Mouse (Mus musculus): ENCODE data around the gene Gemin5. TPM values are rescaled to one million over a fixed set of nuclear protein-coding genes. Genes with fewer than 3 reads are reported as not detected.
A peak's percentile ranks its signal among the peaks of the same experiment; 100 is the strongest.
"Not testable (repeated sequence)": the region's sequence is repeated elsewhere in the genome, so short reads cannot be mapped to it uniquely, and the experiment has no call there.

Gemin5 gene
- 14.7 and 15.1 TPM in 2 replicates for polyA plus RNA-seq (2015; fragmentation: Nextera tagmentation; extraction: Ambion mirVana)

DNA sequence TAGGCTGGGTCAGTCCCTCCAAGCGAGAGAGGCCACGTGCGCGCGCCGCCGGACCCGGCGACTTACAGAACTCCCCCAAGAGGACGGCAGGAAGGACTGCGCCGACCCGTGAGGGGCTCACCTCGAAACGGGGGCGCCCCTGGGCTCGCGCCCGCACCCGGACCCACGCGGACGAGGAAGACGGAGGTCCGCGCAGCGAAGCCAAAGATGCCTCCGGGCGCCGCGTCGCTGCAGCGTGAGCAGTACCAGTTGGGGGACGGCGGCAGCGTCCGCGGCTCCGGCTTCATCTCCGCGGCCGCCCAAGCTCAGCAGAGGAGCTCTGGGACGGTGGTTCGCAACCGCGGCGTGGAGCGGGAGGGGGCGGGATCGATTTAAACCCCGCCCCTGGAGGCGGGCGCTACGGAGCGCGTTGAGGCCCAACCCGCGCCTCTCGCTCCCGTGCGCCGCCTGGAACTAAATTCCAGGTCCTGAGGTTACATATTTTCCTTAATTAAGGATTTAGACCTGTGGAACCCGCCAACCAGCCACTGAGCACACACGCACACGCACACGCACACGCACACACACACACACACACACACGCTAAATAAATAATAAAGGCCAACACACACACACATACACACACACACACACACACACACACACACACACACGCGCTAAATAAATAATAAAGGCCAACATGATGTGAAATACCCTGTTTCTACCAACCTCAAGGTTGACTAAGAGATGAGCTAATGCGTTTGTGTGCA lies at the start of gene Gemin5:
Gene Gemin5 (minus strand): TSS at position 373 of the 749 bp plus-strand sequence.
- Histone ChIP-seq H3K27me3 (ENCODE audit: control insufficient read depth, insufficient read depth, low read depth, low read length) (no peaks in the 10 kb centered on the region), H3K4me2 (ENCODE audit: low read depth, low read length) (peak within 1 kb of the TSS; percentile 81), H3K9ac (ENCODE audit: low read length) (peak within 1 kb of the TSS; percentile 87), H3K27ac (ENCODE audit: low read length) (peak within 1 kb of the TSS; percentile 23), H3K4me1 (replicated peaks; ENCODE audit: control insufficient read depth, insufficient read depth, low read length) (peaks cover 14% of the 10 kb centered on the region), H3K4me3 (ENCODE audit: low read length) (peak within 1 kb of the TSS; percentile 91), H3K9me3 (ENCODE audit: control insufficient read depth, low read length) (no peaks in the 10 kb centered on the region), H3K36me3 (ENCODE audit: control insufficient read depth, insufficient read depth, low read length) (peaks cover 18% of the 10 kb centered on the region)
- peak; percentile 90 for ATAC-seq (ENCODE audit: low read depth)
- under 1% methylated on average over 71 of the region's 71 CpGs for WGBS

DNA sequence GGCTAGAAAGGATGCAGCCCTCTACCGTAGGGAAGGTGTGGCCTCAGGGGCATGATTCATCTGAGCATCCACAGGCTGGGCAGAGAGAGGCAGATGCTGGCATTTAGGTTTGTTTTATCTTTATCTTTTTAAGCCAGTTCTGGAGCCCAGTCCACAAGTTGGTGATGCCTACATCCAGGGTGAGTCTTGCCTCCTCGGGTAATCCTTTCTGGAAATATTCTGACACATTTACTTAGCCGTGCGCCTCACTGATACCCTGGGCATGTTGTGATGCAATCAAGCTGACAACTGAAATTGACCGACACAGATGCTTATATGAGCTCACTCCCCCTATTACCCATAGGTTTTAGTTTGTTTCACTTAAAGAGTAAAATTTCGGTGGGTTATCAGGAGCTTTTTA lies 48.5 kb upstream of the Gemin5 start:
- Histone ChIP-seq H3K4me3 (ENCODE audit: low read length) (no peak overlapping the region), H3K36me3 (ENCODE audit: control insufficient read depth, insufficient read depth, low read length) (no peaks in the 10 kb centered on the region), H3K27me3 (ENCODE audit: control insufficient read depth, insufficient read depth, low read depth, low read length) (no peaks in the 10 kb centered on the region), H3K4me1 (replicated peaks; ENCODE audit: control insufficient read depth, insufficient read depth, low read length) (no peaks in the 10 kb centered on the region; the same call in 1 of the 2 replicates), H3K9me3 (ENCODE audit: control insufficient read depth, low read length) (no peaks in the 10 kb centered on the region), H3K27ac (ENCODE audit: low read length) (no peak overlapping the region), H3K9ac (ENCODE audit: low read length) (no peak overlapping the region), H3K4me2 (ENCODE audit: low read depth, low read length) (no peak overlapping the region)
- WGBS, result 64% methylated on average over 6 of the region's 6 CpGs
- no peak for ATAC-seq (ENCODE audit: low read depth)

DNA sequence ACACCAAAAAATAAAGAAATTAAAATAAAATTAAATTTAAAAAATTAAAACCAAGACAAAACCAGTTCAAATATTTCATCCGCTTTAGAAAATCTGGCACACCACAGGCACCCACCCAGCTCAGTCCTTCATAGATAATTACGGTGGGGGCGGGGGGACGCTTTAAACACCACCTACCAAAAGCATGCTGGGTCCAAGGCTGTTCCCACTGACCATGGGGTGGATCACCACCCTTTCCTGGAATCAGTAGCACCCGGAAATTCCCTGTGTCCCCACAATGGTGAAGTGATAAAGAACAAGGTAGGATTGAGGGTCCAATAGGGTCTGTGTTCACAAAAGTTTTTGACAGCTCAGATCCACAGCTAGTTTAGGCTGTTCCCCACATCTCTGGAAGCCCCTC lies 47.5 kb upstream of the Gemin5 start:
- no peaks in the 10 kb centered on the region for H3K9me3 ChIP-seq (ENCODE audit: control insufficient read depth, low read length)
- no peaks in the 10 kb centered on the region for H3K36me3 ChIP-seq (ENCODE audit: control insufficient read depth, insufficient read depth, low read length)
- H3K9ac ChIP-seq (ENCODE audit: low read length), result no peak overlapping the region
- H3K4me2 ChIP-seq (ENCODE audit: low read depth, low read length), result no peak overlapping the region
- 62% methylated on average over 5 of the region's 5 CpGs for WGBS
- no peaks in the 10 kb centered on the region for H3K27me3 ChIP-seq (ENCODE audit: control insufficient read depth, insufficient read depth, low read depth, low read length)
- H3K27ac ChIP-seq (ENCODE audit: low read length), result no peak overlapping the region
- H3K4me3 ChIP-seq (ENCODE audit: low read length), result no peak overlapping the region
- ATAC-seq (ENCODE audit: low read depth), result no peak
- no peaks in the 10 kb centered on the region; the same call in 1 of the 2 replicates for H3K4me1 ChIP-seq (replicated peaks; ENCODE audit: control insufficient read depth, insufficient read depth, low read length)

DNA sequence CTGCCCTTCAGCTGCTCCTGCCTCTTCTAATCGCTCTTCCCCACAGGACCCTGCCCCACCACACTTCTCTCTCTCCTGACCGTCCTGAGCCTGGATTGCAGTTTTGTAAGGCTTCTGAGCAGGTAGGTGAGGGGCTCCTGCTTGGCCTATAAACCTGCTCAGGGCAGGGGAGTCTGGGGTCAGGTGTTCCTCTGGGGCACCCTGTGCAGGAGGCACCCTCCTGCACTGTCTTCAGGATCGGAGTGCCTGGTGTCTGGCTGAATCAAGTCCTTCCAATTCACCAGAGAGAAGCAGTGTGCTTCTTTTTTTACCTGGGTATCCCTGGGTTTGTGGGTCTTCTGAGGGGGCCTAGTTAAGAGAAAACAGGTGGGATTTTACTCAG lies 46.7 kb upstream of the Gemin5 start:
- ATAC-seq (ENCODE audit: low read depth), result peak; percentile 51
- not testable (repeated sequence) for H3K27me3 ChIP-seq (ENCODE audit: control insufficient read depth, insufficient read depth, low read depth, low read length); H3K36me3 ChIP-seq (ENCODE audit: control insufficient read depth, insufficient read depth, low read length); H3K4me1 ChIP-seq (replicated peaks; ENCODE audit: control insufficient read depth, insufficient read depth, low read length); H3K27ac ChIP-seq (ENCODE audit: low read length); H3K9me3 ChIP-seq (ENCODE audit: control insufficient read depth, low read length)
- peak overlapping the region; percentile 40 for H3K9ac ChIP-seq (ENCODE audit: low read length)
- WGBS, result 10% methylated on average over 2 of the region's 3 CpGs
- H3K4me3 ChIP-seq (ENCODE audit: low read length), result peak overlapping the region; percentile 66
- H3K4me2 ChIP-seq (ENCODE audit: low read depth, low read length), result peak overlapping the region; percentile 58

DNA sequence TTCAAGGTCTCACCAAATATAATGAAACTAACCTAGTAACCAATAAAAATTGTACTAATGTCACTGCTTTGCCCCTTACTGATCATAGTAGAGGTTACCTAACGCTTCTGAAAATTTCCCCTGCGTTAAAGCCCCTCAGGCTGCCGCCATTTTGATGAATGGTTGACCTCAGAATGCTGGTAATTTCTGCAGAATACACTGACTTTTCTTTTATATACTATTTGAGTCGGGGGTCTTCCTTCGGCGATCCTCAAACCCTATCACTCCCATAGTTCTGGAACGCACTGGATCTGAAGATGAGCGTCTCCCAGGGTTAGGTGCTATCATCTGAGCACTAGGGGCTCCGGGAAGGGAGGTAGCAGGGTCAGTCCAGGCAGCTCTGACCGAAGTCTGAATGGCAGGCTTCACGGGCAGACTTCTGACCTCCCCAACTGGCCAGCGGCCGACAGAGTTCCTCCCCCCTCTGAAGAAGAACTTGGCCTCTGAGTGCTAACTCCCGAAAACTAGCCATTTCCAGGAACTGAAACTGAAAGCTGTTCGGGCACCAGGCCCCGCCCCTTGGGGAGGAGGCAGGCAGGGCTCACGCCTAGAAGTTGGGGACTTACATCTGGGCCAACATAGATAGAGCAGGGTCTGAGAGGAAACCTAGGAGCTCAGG lies 46.2 kb upstream of the Gemin5 start:
- Histone ChIP-seq H3K27me3 (ENCODE audit: control insufficient read depth, insufficient read depth, low read depth, low read length) (no peaks in the 10 kb centered on the region), H3K4me2 (ENCODE audit: low read depth, low read length) (peak overlapping the region; percentile 58), H3K4me3 (ENCODE audit: low read length) (peak overlapping the region; percentile 66), H3K9ac (ENCODE audit: low read length) (peak overlapping the region; percentile 77), H3K36me3 (ENCODE audit: control insufficient read depth, insufficient read depth, low read length) (no peaks in the 10 kb centered on the region), H3K4me1 (replicated peaks; ENCODE audit: control insufficient read depth, insufficient read depth, low read length) (no peaks in the 10 kb centered on the region; the same call in 1 of the 2 replicates), H3K9me3 (ENCODE audit: control insufficient read depth, low read length) (no peaks in the 10 kb centered on the region), H3K27ac (ENCODE audit: low read length) (no peak overlapping the region)
- 26% methylated on average over 16 of the region's 17 CpGs for WGBS
- peak; percentile 95 for ATAC-seq (ENCODE audit: low read depth)

DNA sequence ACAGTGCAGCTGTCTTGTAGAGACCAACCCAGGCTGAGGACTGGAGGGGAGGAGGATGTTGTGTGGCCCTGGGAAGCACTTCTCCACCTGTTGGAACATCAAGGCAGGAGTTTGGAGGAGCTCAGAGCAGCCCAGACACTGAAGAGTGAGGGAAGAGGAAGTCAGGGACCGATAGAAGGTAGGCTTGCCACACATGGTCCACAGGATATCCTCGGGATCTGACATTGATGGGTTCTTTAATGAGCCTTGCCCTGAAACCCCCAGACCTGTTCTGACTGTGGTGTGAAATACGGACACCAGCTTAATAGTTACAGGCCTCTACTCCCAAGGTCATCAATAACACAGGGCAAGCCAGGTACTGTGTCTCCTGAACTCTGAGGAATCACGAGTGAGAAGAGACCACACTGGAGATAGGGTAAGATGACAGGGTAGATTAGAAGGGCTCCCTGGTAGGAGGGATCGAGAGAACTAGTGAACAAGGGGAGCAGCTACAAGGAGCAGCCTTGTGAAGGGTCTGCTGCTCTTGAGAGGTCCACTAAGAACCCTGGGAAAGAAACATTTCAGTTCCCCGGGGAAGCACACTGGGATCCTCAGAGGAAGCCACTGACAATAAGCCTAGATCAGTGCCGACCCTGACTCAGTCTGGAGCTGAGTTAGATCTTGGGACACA lies 45.5 kb upstream of the Gemin5 start:
- no peaks in the 10 kb centered on the region for H3K9me3 ChIP-seq (ENCODE audit: control insufficient read depth, low read length)
- H3K4me2 ChIP-seq (ENCODE audit: low read depth, low read length), result 0 out of 2 replicates have a peak overlapping the region, but pooled peaks have one; percentile 58
- H3K27ac ChIP-seq (ENCODE audit: low read length), result no peak overlapping the region
- H3K4me1 ChIP-seq (replicated peaks; ENCODE audit: control insufficient read depth, insufficient read depth, low read length), result no peaks in the 10 kb centered on the region; the same call in 1 of the 2 replicates
- no peaks in the 10 kb centered on the region for H3K36me3 ChIP-seq (ENCODE audit: control insufficient read depth, insufficient read depth, low read length)
- H3K27me3 ChIP-seq (ENCODE audit: control insufficient read depth, insufficient read depth, low read depth, low read length), result no peaks in the 10 kb centered on the region
- H3K4me3 ChIP-seq (ENCODE audit: low read length), result no peak overlapping the region
- no peak for ATAC-seq (ENCODE audit: low read depth)
- H3K9ac ChIP-seq (ENCODE audit: low read length), result no peak overlapping the region
- 65% methylated on average over 7 of the region's 7 CpGs for WGBS

DNA sequence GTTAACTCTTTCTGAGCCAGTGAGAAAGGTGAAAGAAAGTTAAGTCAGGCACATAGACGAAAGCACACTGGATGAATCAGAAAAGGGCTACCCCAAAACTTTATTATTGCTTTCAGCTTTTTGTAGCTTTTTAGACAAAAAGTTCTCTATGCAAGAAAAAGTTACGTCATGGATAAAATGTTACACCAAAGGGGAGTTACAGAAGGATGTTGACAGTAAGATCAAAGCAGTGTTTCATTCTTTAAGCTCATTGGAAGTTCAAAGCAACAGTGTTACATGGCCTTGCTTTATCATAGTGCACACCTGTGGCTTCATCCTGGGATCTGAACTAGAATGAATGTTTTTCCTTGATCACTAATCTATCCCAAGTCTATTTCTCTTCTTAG lies 43.3 kb upstream of the Gemin5 start:
- no peak overlapping the region for H3K9ac ChIP-seq (ENCODE audit: low read length)
- H3K4me3 ChIP-seq (ENCODE audit: low read length), result no peak overlapping the region
- H3K36me3 ChIP-seq (ENCODE audit: control insufficient read depth, insufficient read depth, low read length), result no peaks in the 10 kb centered on the region
- no peak for ATAC-seq (ENCODE audit: low read depth)
- no peaks in the 10 kb centered on the region for H3K27me3 ChIP-seq (ENCODE audit: control insufficient read depth, insufficient read depth, low read depth, low read length)
- H3K4me1 ChIP-seq (replicated peaks; ENCODE audit: control insufficient read depth, insufficient read depth, low read length), result no peaks in the 10 kb centered on the region; the same call in 1 of the 2 replicates
- no peak overlapping the region for H3K27ac ChIP-seq (ENCODE audit: low read length)
- H3K9me3 ChIP-seq (ENCODE audit: control insufficient read depth, low read length), result no peaks in the 10 kb centered on the region
- H3K4me2 ChIP-seq (ENCODE audit: low read depth, low read length), result no peak overlapping the region
- WGBS, result 15% methylated on average over 2 of the region's 2 CpGs

DNA sequence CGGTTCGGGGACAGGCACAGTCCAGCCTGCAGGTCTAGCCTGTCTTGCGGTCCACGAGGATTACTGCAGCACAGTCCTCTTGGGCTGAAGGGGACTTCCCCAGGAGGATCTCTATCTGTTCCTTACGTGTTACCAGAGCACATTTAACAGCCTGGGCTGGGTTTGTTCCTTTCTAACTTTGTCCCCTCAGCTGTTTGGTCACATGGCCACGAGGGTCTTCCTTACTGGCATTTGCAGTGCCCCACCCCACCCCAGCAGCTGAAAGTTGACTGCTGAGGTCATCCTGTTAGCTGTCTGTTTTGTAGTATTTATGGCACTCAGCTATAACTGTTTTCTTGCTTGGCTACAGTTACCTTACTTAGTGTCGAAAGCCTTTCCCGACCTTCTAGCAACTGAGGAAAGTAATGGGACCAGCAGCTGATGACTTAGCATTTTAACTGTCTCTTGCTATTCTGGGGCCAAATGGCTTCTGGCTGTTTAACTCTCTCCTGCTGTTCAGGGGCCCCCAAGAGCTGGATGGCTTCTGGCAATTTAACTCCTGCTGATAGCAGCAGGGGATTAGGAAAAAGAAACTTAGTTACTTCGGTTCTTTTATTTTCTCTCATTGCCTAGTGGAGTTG lies 42.8 kb upstream of the Gemin5 start:
- no peak for ATAC-seq (ENCODE audit: low read depth)
- Histone ChIP-seq H3K27me3 (ENCODE audit: control insufficient read depth, insufficient read depth, low read depth, low read length) (no peaks in the 10 kb centered on the region), H3K27ac (ENCODE audit: low read length) (no peak overlapping the region), H3K9me3 (ENCODE audit: control insufficient read depth, low read length) (no peaks in the 10 kb centered on the region), H3K36me3 (ENCODE audit: control insufficient read depth, insufficient read depth, low read length) (no peaks in the 10 kb centered on the region), H3K9ac (ENCODE audit: low read length) (no peak overlapping the region), H3K4me1 (replicated peaks; ENCODE audit: control insufficient read depth, insufficient read depth, low read length) (no peaks in the 10 kb centered on the region; the same call in 1 of the 2 replicates), H3K4me2 (ENCODE audit: low read depth, low read length) (no peak overlapping the region), H3K4me3 (ENCODE audit: low read length) (no peak overlapping the region)
- 25% methylated on average over 9 of the region's 9 CpGs for WGBS
